Mouse (Mus musculus) embryonic facial prominence, embryonic 14.5 days (tissue): ENCODE data around the gene Serinc2. TPM values are rescaled to one million over a fixed set of nuclear protein-coding genes. Genes with fewer than 3 reads are reported as not detected.

ENCODE experiments used
- ATAC-seq: fragments of 200-750 bp; cut with Nextera tagmentation; 2 replicates; pipeline ENCODE4 v1.8.0; 2017; ENCODE audit warnings: low read depth, moderate number of reproducible peaks, moderate TSS enrichment
- DNase-seq: peaks from one replicate; pipeline ENCODE4 v3.0.0-alpha.2; 2015; ENCODE audit warnings: low spot score
- H3K27ac ChIP-seq: fragments of 300-500 bp; sonication (generic); replicated peaks from 2 replicates; pipeline ENCODE4 v1.5.1; 2014; ENCODE audit warnings: low read depth, mild to moderate bottlenecking, low read length, moderate library complexity
- H3K27me3 ChIP-seq: fragments of 300-500 bp; sonication (generic); replicated peaks from 2 replicates; pipeline ENCODE4 v1.6.1; 2014; ENCODE audit warnings: low read length; ENCODE audit not compliant: control insufficient read depth, insufficient read depth
- H3K36me3 ChIP-seq: fragments of 300-500 bp; sonication (generic); 2 replicates; pipeline ENCODE4 v1.6.1; 2014; ENCODE audit warnings: low read length, mixed read lengths; ENCODE audit not compliant: control insufficient read depth, insufficient read depth
- H3K4me1 ChIP-seq: fragments of 300-500 bp; sonication (generic); 2 replicates; pipeline ENCODE4 v1.6.1; 2014; ENCODE audit warnings: antibody characterized with exemption, low read length; ENCODE audit not compliant: control insufficient read depth, insufficient read depth
- H3K4me2 ChIP-seq: fragments of 300-500 bp; sonication (generic); 2 replicates; pipeline ENCODE4 v1.6.1; 2014; ENCODE audit warnings: low read depth, mild to moderate bottlenecking, low read length, moderate library complexity, mixed read lengths
- H3K4me3 ChIP-seq: fragments of 300-500 bp; sonication (generic); 2 replicates; pipeline ENCODE4 v1.5.1; 2014; ENCODE audit warnings: low read depth, mild to moderate bottlenecking, low read length
- H3K9ac ChIP-seq: fragments of 300-500 bp; sonication (generic); 2 replicates; pipeline ENCODE4 v1.6.1; 2014; ENCODE audit warnings: low read depth, mild to moderate bottlenecking, low read length, moderate library complexity, mixed read lengths
- H3K9me3 ChIP-seq: fragments of 300-500 bp; sonication (generic); 2 replicates; pipeline ENCODE4 v1.6.1; 2016; ENCODE audit warnings: low read length; ENCODE audit not compliant: control insufficient read depth
- WGBS: fragments of 180-500 bp; shearing (Covaris S2); extraction: QIAGEN DNeasy Blood & Tissue Kit; methylation state at CpG from one replicate; pipeline ENCODE4 v1.1.7; 2014; 5-methylcytosine and 5-hydroxymethylcytosine counted together
- polyA plus RNA-seq: library from polyadenylated mRNA; unstranded; fragments of >200 nt; fragmentation: Nextera tagmentation; extraction: Ambion mirVana; gene quantifications from 2 replicates; pipeline ENCODE4 v1.2.1, GENCODE M21; 2014

Serinc2 gene
- polyA plus RNA-seq, 1 experiment from 2014 or later = 89.2 TPM

- Histone ChIP-seq H3K27ac (no peak overlapping the region), H3K27me3 (no peaks in the 10 kb centered on the region; the same call in 1 of the 2 replicates), H3K36me3 (no peaks in the 10 kb centered on the region), H3K9me3 (no peaks in the 10 kb centered on the region), H3K4me2 (no peak overlapping the region), H3K9ac (no peak overlapping the region), H3K4me3 (no peak overlapping the region), H3K4me1 (no peaks in the 10 kb centered on the region; the same call in 1 of the 2 replicates)
- ATAC-seq = peak; percentile 58; the same call in 1 of the 2 replicates
- WGBS = 10% methylated on average over 3 of the region's 4 CpGs
- DNase-seq = peak; percentile 75
Observed at GRCm38 (mm10) chr4:130292271-130292670, 13.3 kb upstream of the Serinc2 start.

GRCm38 (mm10) chr4:130289824-130290223 is 10.8 kb upstream of the Serinc2 start:
- 66% methylated on average over 3 of the region's 3 CpGs for WGBS
- H3K36me3 ChIP-seq = no peaks in the 10 kb centered on the region
- no peaks in the 10 kb centered on the region for H3K9me3 ChIP-seq
- H3K27me3 ChIP-seq = no peaks in the 10 kb centered on the region; the same call in 1 of the 2 replicates
- DNase-seq (no peak), ATAC-seq (no peak)
- no peak overlapping the region for H3K4me3 ChIP-seq
- no peak overlapping the region for H3K9ac ChIP-seq
- no peak overlapping the region for H3K27ac ChIP-seq
- H3K4me1 ChIP-seq = no peaks in the 10 kb centered on the region
- H3K4me2 ChIP-seq = no peak overlapping the region

GRCm38 (mm10) chr4:130286531-130286930 is 7.5 kb upstream of the Serinc2 start:
- Histone ChIP-seq H3K4me3 (no peak overlapping the region), H3K27me3 (no peaks in the 10 kb centered on the region), H3K4me1 (no peaks in the 10 kb centered on the region), H3K36me3 (no peaks in the 10 kb centered on the region), H3K27ac (no peak overlapping the region), H3K9ac (no peak overlapping the region), H3K4me2 (no peak overlapping the region), H3K9me3 (no peaks in the 10 kb centered on the region)
- no peak for DNase-seq
- 38% methylated on average over 2 of the region's 3 CpGs for WGBS
- no peak for ATAC-seq

GRCm38 (mm10) chr4:130283826-130284225 is 4.8 kb upstream of the Serinc2 start:
- H3K27me3 ChIP-seq = no peaks in the 10 kb centered on the region
- WGBS = 83% methylated on average over 9 of the region's 9 CpGs

GRCm38 (mm10) chr4:130282856-130283255 is 3.9 kb upstream of the Serinc2 start:
- DNase-seq = peak; percentile 65

More at GRCm38 (mm10) chr4:130283826-130284225, 4.8 kb upstream of the Serinc2 start:
- H3K9me3 ChIP-seq = no peaks in the 10 kb centered on the region
- no peak for DNase-seq
- H3K4me1 ChIP-seq = no peaks in the 10 kb centered on the region
- no peak overlapping the region for H3K4me2 ChIP-seq
- H3K9ac ChIP-seq = no peak overlapping the region
- no peak for ATAC-seq
- no peak overlapping the region for H3K27ac ChIP-seq
- H3K4me3 ChIP-seq = no peak overlapping the region
- no peaks in the 10 kb centered on the region for H3K36me3 ChIP-seq

GRCm38 (mm10) chr4:130276573-130277176 is 2.3 kb downstream of the Serinc2 start:
- Histone ChIP-seq H3K4me2 (no peak overlapping the region), H3K9ac (no peak overlapping the region), H3K9me3 (no peaks in the 10 kb centered on the region), H3K4me3 (no peak overlapping the region), H3K27ac (no peak overlapping the region), H3K36me3 (no peaks in the 10 kb centered on the region), H3K27me3 (no peaks in the 10 kb centered on the region), H3K4me1 (peaks cover 8% of the 10 kb centered on the region)
- ATAC-seq (no peak), DNase-seq (no peak)
- WGBS = 52% methylated on average over 7 of the region's 7 CpGs

More at GRCm38 (mm10) chr4:130282856-130283255, 3.9 kb upstream of the Serinc2 start:
- 58% methylated on average over 5 of the region's 5 CpGs for WGBS
- H3K4me1 ChIP-seq = no peaks in the 10 kb centered on the region
- no peaks in the 10 kb centered on the region for H3K9me3 ChIP-seq
- ATAC-seq = 0 out of 2 replicates have a peak, but pooled peaks have one; percentile 36
- H3K4me2 ChIP-seq = no peak overlapping the region
- H3K27me3 ChIP-seq = no peaks in the 10 kb centered on the region
- no peak overlapping the region for H3K27ac ChIP-seq
- H3K36me3 ChIP-seq = no peaks in the 10 kb centered on the region
- H3K4me3 ChIP-seq = no peak overlapping the region
- no peak overlapping the region for H3K9ac ChIP-seq

GRCm38 (mm10) chr4:130275823-130276105 is 3.2 kb downstream of the Serinc2 start:
- 47% methylated on average over 5 of the region's 5 CpGs for WGBS
- H3K36me3 ChIP-seq = 0 out of 2 replicates have a peak, but pooled peaks cover 3% of the 10 kb centered on the region
- H3K4me2 ChIP-seq = peak overlapping the region; percentile 82
- H3K27ac ChIP-seq = peak overlapping the region; percentile 91; the same call in 1 of the 2 replicates
- no peak for DNase-seq
- H3K27me3 ChIP-seq = no peaks in the 10 kb centered on the region
- ATAC-seq = no peak
- H3K9me3 ChIP-seq = no peaks in the 10 kb centered on the region
- peak overlapping the region; percentile 90 for H3K9ac ChIP-seq
- H3K4me1 ChIP-seq = peaks cover 8% of the 10 kb centered on the region
- peak overlapping the region; percentile 75 for H3K4me3 ChIP-seq

- peak; percentile 69 for DNase-seq
- Histone ChIP-seq H3K4me2 (peak overlapping the region; percentile 82), H3K9ac (peak overlapping the region; percentile 90), H3K27me3 (no peaks in the 10 kb centered on the region), H3K4me1 (peaks cover 8% of the 10 kb centered on the region), H3K36me3 (0 out of 2 replicates have a peak, but pooled peaks cover 7% of the 10 kb centered on the region), H3K27ac (peak overlapping the region; percentile 91), H3K9me3 (no peaks in the 10 kb centered on the region), H3K4me3 (peak overlapping the region; percentile 75)
- peak; percentile 74 for ATAC-seq
- 2% methylated on average over 36 of the region's 62 CpGs for WGBS
Observed at GRCm38 (mm10) chr4:130275016-130275822, 3.8 kb downstream of the Serinc2 start.
